In the genomic region with DNA sequence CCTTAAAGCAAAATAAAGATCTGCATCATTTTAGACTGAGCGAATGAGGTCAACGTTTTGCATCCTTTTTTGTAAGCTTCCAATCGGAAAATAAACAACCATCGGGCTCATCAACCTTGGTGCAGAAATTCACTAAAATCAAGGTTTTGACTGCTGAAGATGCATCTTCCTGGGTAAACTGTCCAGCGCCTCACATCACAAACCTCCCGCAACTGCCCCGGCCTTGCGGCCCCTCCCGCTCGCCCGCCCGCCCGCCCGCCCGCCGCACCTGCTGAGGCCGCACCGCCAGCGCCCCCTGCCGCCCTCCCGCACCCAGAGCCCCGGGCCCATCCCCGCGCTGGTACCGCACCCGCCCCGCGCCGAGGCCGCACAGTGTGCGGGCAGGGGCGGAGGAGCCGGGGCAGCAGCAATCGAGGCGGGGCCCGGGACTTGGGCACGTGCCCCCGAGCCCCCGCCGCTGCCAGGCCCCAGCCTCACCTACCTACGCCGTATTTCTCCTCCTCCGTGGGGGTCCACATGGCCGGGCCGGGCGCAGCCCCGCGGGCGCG, we compare ENCODE assay signal across 8 mouse cellular contexts. TPM values are rescaled to one million over a fixed set of nuclear protein-coding genes. Genes with fewer than 3 reads are reported as not detected.
DNase-seq lines count a peak whose midpoint lies in the region; ATAC-seq lines count a peak whose summit lies in the region.

No protein-coding gene starts in this region.

- no peak for DNase-seq in kidney, adult 8-10 months
- DNase-seq in adrenal gland, postnatal 14 days, result peak; percentile 62
- DNase-seq in embryo, embryonic 9.5 days (ENCODE audit: extremely low spot score), result peak; percentile 49
- DNase-seq in hindbrain, embryonic 14.5 days (ENCODE audit: low spot score), result peak; percentile 74
- no peak for DNase-seq in liver, embryonic 13.5 days
- peak; percentile 64 to 70 for DNase-seq in right cerebral cortex, adult 2 months (ENCODE audit: low spot score in 2 of 2)
- no peak for DNase-seq in gastrocnemius, postnatal 36 days

- WGBS in kidney, embryonic 16.5 days, result 3% methylated on average over 30 of the region's 50 CpGs
- WGBS in hindbrain, embryonic 14.5 days, result 2% methylated on average over 29 of the region's 50 CpGs
- WGBS in liver, embryonic 13.5 days (ENCODE audit: insufficient replicate concordance), result 4% methylated on average over 30 of the region's 50 CpGs

- H3K9ac ChIP-seq in kidney, embryonic 16.5 days (replicated peaks; ENCODE audit: low read length), result peak overlapping the region; percentile 58
- H3K9ac ChIP-seq in hindbrain, embryonic 14.5 days, result peak overlapping the region; percentile 98
- H3K9ac ChIP-seq in liver, embryonic 13.5 days, result peak overlapping the region; percentile 41

- intact Hi-C loops in gastrocnemius, postnatal 36 days (cut with DNase I), result no loop called here

- H3K27ac ChIP-seq in kidney, embryonic 16.5 days (ENCODE audit: low read length), result no peak overlapping the region
- H3K27ac ChIP-seq in hindbrain, embryonic 14.5 days, result peak overlapping the region; percentile 96
- no peak overlapping the region for H3K27ac ChIP-seq in liver, embryonic 13.5 days

- peaks cover 10% of the 10 kb centered on the region for H3K4me1 ChIP-seq in kidney, embryonic 16.5 days (ENCODE audit: insufficient read depth, low read length)
- H3K4me1 ChIP-seq in hindbrain, embryonic 14.5 days (replicated peaks; ENCODE audit: control insufficient read depth, insufficient read depth, low read length), result peaks cover 15% of the 10 kb centered on the region
- peaks cover 10% of the 10 kb centered on the region for H3K4me1 ChIP-seq in liver, embryonic 13.5 days (replicated peaks)

- no peaks in the 10 kb centered on the region for H3K36me3 ChIP-seq in kidney, embryonic 16.5 days (ENCODE audit: insufficient read depth, low read length)
- H3K36me3 ChIP-seq in hindbrain, embryonic 14.5 days (replicated peaks; ENCODE audit: control insufficient read depth, insufficient read depth), result no peaks in the 10 kb centered on the region
- no peaks in the 10 kb centered on the region for H3K36me3 ChIP-seq in liver, embryonic 13.5 days

- H3K9me3 ChIP-seq in kidney, embryonic 16.5 days (ENCODE audit: low read length), result no peaks in the 10 kb centered on the region
- H3K9me3 ChIP-seq in hindbrain, embryonic 14.5 days (ENCODE audit: control insufficient read depth, low read length), result no peaks in the 10 kb centered on the region
- H3K9me3 ChIP-seq in liver, embryonic 13.5 days (replicated peaks), result no peaks in the 10 kb centered on the region

- peak overlapping the region; percentile 99 for H3K4me2 ChIP-seq in kidney, embryonic 16.5 days (replicated peaks; ENCODE audit: low read depth, low read length)
- peak overlapping the region; percentile 56 for H3K4me2 ChIP-seq in hindbrain, embryonic 14.5 days (replicated peaks)
- peak overlapping the region; percentile 77 for H3K4me2 ChIP-seq in liver, embryonic 13.5 days

- peak; percentile 69; the same call in 1 of the 2 replicates for ATAC-seq in kidney, embryonic 16.5 days (ENCODE audit: low FRiP score, low TSS enrichment)
- ATAC-seq in hindbrain, embryonic 14.5 days (ENCODE audit: low FRiP score), result peak; percentile 84
- ATAC-seq in liver, embryonic 13.5 days (ENCODE audit: low read depth), result no peak

- peaks cover 85% of the 10 kb centered on the region for H3K27me3 ChIP-seq in kidney, embryonic 16.5 days (ENCODE audit: insufficient read depth, low read length)
- peaks cover 31% of the 10 kb centered on the region for H3K27me3 ChIP-seq in hindbrain, embryonic 14.5 days (ENCODE audit: control insufficient read depth, insufficient read depth, low read length)
- peaks cover 88% of the 10 kb centered on the region for H3K27me3 ChIP-seq in liver, embryonic 13.5 days

- peak overlapping the region; percentile 60 for H3K4me3 ChIP-seq in kidney, embryonic 16.5 days (ENCODE audit: low read length)
- peak overlapping the region; percentile 82 for H3K4me3 ChIP-seq in hindbrain, embryonic 14.5 days (replicated peaks; ENCODE audit: low read length)
- peak overlapping the region; percentile 59 for H3K4me3 ChIP-seq in liver, embryonic 13.5 days (replicated peaks)

RNA-seq across cellular contexts. Expression of a gene that starts 0.6 kb away (rescaled TPM):
- 0.17 and 0.69 TPM in 2 replicates for polyA plus RNA-seq in kidney, embryonic 16.5 days (2015; fragmentation: Nextera tagmentation; extraction: Ambion mirVana)
- 3.4 and 4.2 TPM in 2 replicates for total RNA-seq in adrenal gland, postnatal 14 days (2021)
- 25.7 and 27.9 TPM in 2 replicates for polyA plus RNA-seq in hindbrain, embryonic 14.5 days (2014; fragmentation: Nextera tagmentation; extraction: Ambion mirVana)
- polyA plus RNA-seq in liver, embryonic 13.5 days (2015; fragmentation: Nextera tagmentation; extraction: Ambion mirVana), result 0.09 and 0.19 TPM in 2 replicates
- not detected for total RNA-seq in gastrocnemius, postnatal 36 days (2021)

RNA-seq across cellular contexts. Expression of a gene that starts 58.6 kb away (rescaled TPM):
- polyA plus RNA-seq in kidney, embryonic 16.5 days (2015; fragmentation: Nextera tagmentation; extraction: Ambion mirVana), result 9.4 and 11.3 TPM in 2 replicates
- 34.9 and 42.8 TPM in 2 replicates for total RNA-seq in adrenal gland, postnatal 14 days (2021)
- polyA plus RNA-seq in hindbrain, embryonic 14.5 days (2014; fragmentation: Nextera tagmentation; extraction: Ambion mirVana), result 1.9 and 2.3 TPM in 2 replicates
- polyA plus RNA-seq in liver, embryonic 13.5 days (2015; fragmentation: Nextera tagmentation; extraction: Ambion mirVana), result 9.1 and 10.2 TPM in 2 replicates
- 10 to 100 TPM; 28.2 to 31.2 TPM for total RNA-seq in gastrocnemius, postnatal 36 days (2021)

Comparison
In these comparisons a context has a peak if more than half of its experiments do, and no peak if none do; other contexts are left out.
1. H3K9ac ChIP-seq: peak in every context shown above with its lines; median percentile 98 in hindbrain, embryonic 14.5 days; 58 in kidney, embryonic 16.5 days; 41 in liver, embryonic 13.5 days.
2. DNase-seq: peak in adrenal gland, postnatal 14 days (single experiment), embryo, embryonic 9.5 days (single experiment), hindbrain, embryonic 14.5 days (single experiment) and right cerebral cortex, adult 2 months (2 of 2); none in kidney, adult 8-10 months (0 of 2), liver, embryonic 13.5 days (single experiment) and gastrocnemius, postnatal 36 days (0 of 2).
3. RNA of a gene that starts 0.6 kb away (polyA plus RNA-seq): 25.7 to 27.9 TPM in hindbrain, embryonic 14.5 days; 0.17 to 0.69 TPM in kidney, embryonic 16.5 days and 0.09 to 0.19 TPM in liver, embryonic 13.5 days; every median in the first group is over 10 times any median in the second.
4. Peak in every context shown above with its lines, with median percentiles within 50 percentile points of each other: H3K4me2 ChIP-seq and H3K4me3 ChIP-seq.